Mouse (Mus musculus): ENCODE measurements around the gene Pax9. TPM values are rescaled to one million over a fixed set of nuclear protein-coding genes. Genes with fewer than 3 reads are reported as not detected.

The Pax9 gene
- polyA plus RNA-seq, 1 experiment: not detected

GRCm38 (mm10) chr12:56697011-56697740, 5.6 kb downstream of the Pax9 start:
- no peak overlapping the region for H3K4me3 ChIP-seq (ENCODE audit: extremely low read depth, insufficient read depth, insufficient read length)
- TF ChIP-seq CTCF (IDR thresholded peaks at IDR 0.05; ENCODE audit: extremely low read depth, insufficient read depth, insufficient read length, insufficient replicate concordance) (no peak), POLR2A (IDR thresholded peaks at IDR 0.05; ENCODE audit: low read depth, low read length) (no peak)
- WGBS: 4% methylated on average over 36 of the region's 36 CpGs

GRCm38 (mm10) chr12:56697785-56698184, 6.2 kb downstream of the Pax9 start:
- 6% methylated on average over 12 of the region's 12 CpGs for WGBS

More at GRCm38 (mm10) chr12:56697011-56697740, 5.6 kb downstream of the Pax9 start:
- Histone ChIP-seq H3K4me1 (ENCODE audit: control insufficient read depth, insufficient read depth, insufficient read length) (no peaks in the 10 kb centered on the region), H3K27ac (ENCODE audit: insufficient read depth, low read length) (no peak overlapping the region), H3K36me3 (ENCODE audit: control insufficient read depth, insufficient read depth, low read length) (no peaks in the 10 kb centered on the region), H3K27me3 (ENCODE audit: control insufficient read depth, insufficient read depth, low read length) (peaks cover 12% of the 10 kb centered on the region)
- no peak for DNase-seq (ENCODE audit: low read depth in 1 of 2, low spot score in 2 of 2)

GRCm38 (mm10) chr12:56698191-56698980, 6.8 kb downstream of the Pax9 start:
- H3K27me3 ChIP-seq (ENCODE audit: control insufficient read depth, insufficient read depth, low read length): peaks cover 10% of the 10 kb centered on the region
- no peak for TF ChIP-seq POLR2A (IDR thresholded peaks at IDR 0.05; ENCODE audit: low read depth, low read length)

More at GRCm38 (mm10) chr12:56697785-56698184, 6.2 kb downstream of the Pax9 start:
- TF ChIP-seq CTCF (IDR thresholded peaks at IDR 0.05; ENCODE audit: extremely low read depth, insufficient read depth, insufficient read length, insufficient replicate concordance): no peak
- TF ChIP-seq POLR2A (IDR thresholded peaks at IDR 0.05; ENCODE audit: low read depth, low read length): no peak
- no peak for DNase-seq (ENCODE audit: low read depth in 1 of 2, low spot score in 2 of 2)
- no peak overlapping the region for H3K27ac ChIP-seq (ENCODE audit: insufficient read depth, low read length)
- no peak overlapping the region for H3K4me3 ChIP-seq (ENCODE audit: extremely low read depth, insufficient read depth, insufficient read length)
- H3K4me1 ChIP-seq (ENCODE audit: control insufficient read depth, insufficient read depth, insufficient read length): no peaks in the 10 kb centered on the region
- H3K27me3 ChIP-seq (ENCODE audit: control insufficient read depth, insufficient read depth, low read length): peaks cover 10% of the 10 kb centered on the region
- no peaks in the 10 kb centered on the region for H3K36me3 ChIP-seq (ENCODE audit: control insufficient read depth, insufficient read depth, low read length)

GRCm38 (mm10) chr12:56699351-56699750, 7.8 kb downstream of the Pax9 start:
- no peak overlapping the region for H3K27ac ChIP-seq (ENCODE audit: insufficient read depth, low read length)
- H3K36me3 ChIP-seq (ENCODE audit: control insufficient read depth, insufficient read depth, low read length): no peaks in the 10 kb centered on the region
- DNase-seq (ENCODE audit: low read depth in 1 of 2, low spot score in 2 of 2): no peak
- no peak overlapping the region for H3K4me3 ChIP-seq (ENCODE audit: extremely low read depth, insufficient read depth, insufficient read length)
- H3K27me3 ChIP-seq (ENCODE audit: control insufficient read depth, insufficient read depth, low read length): peaks cover 10% of the 10 kb centered on the region
- no peaks in the 10 kb centered on the region for H3K4me1 ChIP-seq (ENCODE audit: control insufficient read depth, insufficient read depth, insufficient read length)
- no peak for TF ChIP-seq CTCF (IDR thresholded peaks at IDR 0.05; ENCODE audit: extremely low read depth, insufficient read depth, insufficient read length, insufficient replicate concordance)
- TF ChIP-seq POLR2A (IDR thresholded peaks at IDR 0.05; ENCODE audit: low read depth, low read length): no peak
- WGBS: 28% methylated on average over 3 of the region's 3 CpGs

More at GRCm38 (mm10) chr12:56698191-56698980, 6.8 kb downstream of the Pax9 start:
- Histone ChIP-seq H3K4me3 (ENCODE audit: extremely low read depth, insufficient read depth, insufficient read length) (no peak overlapping the region), H3K36me3 (ENCODE audit: control insufficient read depth, insufficient read depth, low read length) (no peaks in the 10 kb centered on the region), H3K27ac (ENCODE audit: insufficient read depth, low read length) (no peak overlapping the region), H3K4me1 (ENCODE audit: control insufficient read depth, insufficient read depth, insufficient read length) (no peaks in the 10 kb centered on the region)
- WGBS: 9% methylated on average over 8 of the region's 8 CpGs
- DNase-seq (ENCODE audit: low read depth in 1 of 2, low spot score in 2 of 2): no peak

DNA sequence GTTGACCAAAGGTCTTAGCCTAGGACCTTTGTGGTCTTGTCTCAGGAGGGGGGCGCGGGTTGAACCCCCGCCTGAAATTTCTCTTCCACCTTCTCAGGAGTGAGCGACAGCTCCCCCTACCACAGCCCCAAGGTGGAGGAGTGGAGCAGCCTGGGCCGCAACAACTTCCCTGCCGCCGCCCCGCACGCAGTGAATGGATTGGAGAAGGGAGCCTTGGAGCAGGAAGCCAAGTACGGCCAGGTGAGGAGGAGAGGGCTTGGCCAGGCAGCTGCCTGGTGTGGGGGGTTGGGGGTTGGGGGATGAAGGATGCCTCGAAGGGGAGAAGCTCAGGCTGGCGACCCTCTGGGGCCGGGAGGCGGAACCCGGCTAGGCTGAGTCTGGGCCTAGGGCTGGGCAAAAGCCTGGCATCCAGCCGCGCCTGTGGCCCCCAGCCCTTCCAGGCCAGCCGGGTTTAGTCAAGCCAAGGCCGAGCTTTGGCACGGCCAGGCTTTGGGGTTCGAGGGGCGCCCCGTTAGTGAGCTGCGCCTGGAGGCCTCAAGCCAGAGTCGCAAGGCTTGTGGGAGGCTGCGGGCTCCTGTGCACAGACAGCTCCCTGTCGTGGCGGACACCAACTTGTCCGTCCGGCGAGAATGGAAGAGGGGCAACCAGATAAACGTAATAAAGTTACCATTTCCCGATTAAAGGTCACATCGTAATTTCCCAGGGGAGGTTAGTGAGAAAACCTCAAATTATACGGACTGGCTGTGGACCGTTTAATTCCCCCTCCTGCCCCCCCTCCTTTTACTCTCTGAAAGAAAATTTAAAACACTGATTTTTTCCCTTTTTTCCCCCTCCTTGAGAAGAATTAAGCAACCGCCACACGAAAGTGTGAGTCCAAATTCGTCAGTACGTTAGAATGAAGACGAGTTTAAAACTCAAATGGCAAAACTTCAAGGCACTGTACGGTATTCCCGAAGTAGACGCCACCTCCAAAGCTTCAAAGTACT, 8.6 kb downstream of the Pax9 start:
- Histone ChIP-seq H3K27ac (ENCODE audit: insufficient read depth, low read length) (no peak overlapping the region), H3K4me1 (ENCODE audit: control insufficient read depth, insufficient read depth, insufficient read length) (no peaks in the 10 kb centered on the region), H3K27me3 (ENCODE audit: control insufficient read depth, insufficient read depth, low read length) (peaks cover 10% of the 10 kb centered on the region), H3K4me3 (ENCODE audit: extremely low read depth, insufficient read depth, insufficient read length) (no peak overlapping the region), H3K36me3 (ENCODE audit: control insufficient read depth, insufficient read depth, low read length) (no peaks in the 10 kb centered on the region)
- no peak for DNase-seq (ENCODE audit: low read depth in 1 of 2, low spot score in 2 of 2)
- TF ChIP-seq CTCF (IDR thresholded peaks at IDR 0.05; ENCODE audit: extremely low read depth, insufficient read depth, insufficient read length, insufficient replicate concordance) (no peak), POLR2A (IDR thresholded peaks at IDR 0.05; ENCODE audit: low read depth, low read length) (no peak)
- WGBS: 15% methylated on average over 44 of the region's 44 CpGs

- TF ChIP-seq CTCF (IDR thresholded peaks at IDR 0.05; ENCODE audit: extremely low read depth, insufficient read depth, insufficient read length, insufficient replicate concordance): no peak
- TF ChIP-seq POLR2A (IDR thresholded peaks at IDR 0.05; ENCODE audit: low read depth, low read length): no peak
- peaks cover 10% of the 10 kb centered on the region for H3K27me3 ChIP-seq (ENCODE audit: control insufficient read depth, insufficient read depth, low read length)
- H3K36me3 ChIP-seq (ENCODE audit: control insufficient read depth, insufficient read depth, low read length): no peaks in the 10 kb centered on the region
- no peak overlapping the region for H3K4me3 ChIP-seq (ENCODE audit: extremely low read depth, insufficient read depth, insufficient read length)
- no peak for DNase-seq (ENCODE audit: low read depth in 1 of 2, low spot score in 2 of 2)
- WGBS: 14% methylated on average over 6 of the region's 6 CpGs
- H3K27ac ChIP-seq (ENCODE audit: insufficient read depth, low read length): no peak overlapping the region
- H3K4me1 ChIP-seq (ENCODE audit: control insufficient read depth, insufficient read depth, insufficient read length): no peaks in the 10 kb centered on the region
Observed at GRCm38 (mm10) chr12:56701004-56701403, 9.4 kb downstream of the Pax9 start.

Measured in spleen, adult 2 months (tissue).